Mouse (Mus musculus) CH12.LX (cell line): Measurements from ENCODE around the gene Dapk2. TPM values are rescaled to one million over a fixed set of nuclear protein-coding genes. Genes with fewer than 3 reads are reported as not detected.

Experiments
- DNase-seq: peaks from one replicate; pipeline ENCODE4 v3.0.0-alpha.2; 2013; ENCODE audit errors: extremely low read depth
- H3K27ac ChIP-seq: 2 replicates; pipeline ENCODE4 v1.5.1; 2012; ENCODE audit warnings: low read depth, mild to moderate bottlenecking, control low read depth, moderate library complexity; ENCODE audit not compliant: insufficient read depth
- H3K27me3 ChIP-seq: replicated peaks from 2 replicates; pipeline ENCODE3; 2012; ENCODE audit warnings: inconsistent platforms
- H3K36me3 ChIP-seq, 2 experiments: replicated peaks in 1 of 2; 2 replicates each; pipeline versions ENCODE3 to v1.6.1; 2012; ENCODE audit warnings: inconsistent platforms in 1 of 2, low read length in 1 of 2, mild to moderate bottlenecking in 1 of 2, mixed read lengths in 1 of 2, moderate library complexity in 1 of 2; ENCODE audit not compliant: control insufficient read depth in 1 of 2, insufficient read depth in 1 of 2
- H3K4me1 ChIP-seq, 2 experiments: 2 replicates each; pipeline ENCODE4 v1.6.1; 2012; ENCODE audit warnings: inconsistent platforms in 1 of 2, moderate library complexity in 1 of 2; ENCODE audit not compliant: insufficient read depth in 2 of 2, control insufficient read depth in 1 of 2
- H3K4me2 ChIP-seq: 2 replicates; pipeline ENCODE4 v1.6.1; 2012; ENCODE audit warnings: low read depth, mild to moderate bottlenecking, control low read depth; ENCODE audit not compliant: poor library complexity, insufficient read depth, severe bottlenecking
- H3K4me3 ChIP-seq, 3 experiments: fragments of 150-350 bp in 1 of 3; sonication (generic) in 1 of 3; replicated peaks in 1 of 3; 2 replicates each; pipeline versions ENCODE3 to v1.5.1; 2011 to 2012; ENCODE audit warnings: low read depth in 2 of 3, low read length in 2 of 3, mild to moderate bottlenecking in 2 of 3, moderate library complexity in 2 of 3, control low read depth in 1 of 3, improper control_type of control experiment in 1 of 3, inconsistent platforms in 1 of 3, mixed read lengths in 1 of 3; ENCODE audit not compliant: poor library complexity in 1 of 3
- H3K79me2 ChIP-seq: replicated peaks from 2 replicates; pipeline ENCODE4 v1.6.1; 2012; ENCODE audit warnings: mild to moderate bottlenecking, moderate library complexity; ENCODE audit not compliant: control insufficient read depth, poor library complexity, insufficient read depth, severe bottlenecking; ENCODE audit errors: extremely low read depth
- H3K9ac ChIP-seq: 2 replicates; pipeline ENCODE4 v1.6.1; 2012; ENCODE audit warnings: low read depth, mild to moderate bottlenecking, control low read depth, moderate library complexity; ENCODE audit not compliant: insufficient read depth
- H3K9me3 ChIP-seq: replicated peaks from 2 replicates; pipeline ENCODE3; 2012; ENCODE audit warnings: low read length, inconsistent platforms, mixed read lengths
- BHLHE40 ChIP-seq: IDR thresholded peaks from 2 replicates; pipeline ENCODE4 v1.6.1; 2011; ENCODE audit warnings: mild to moderate bottlenecking, low read depth, low read length, improper control_type of control experiment
- CHD1 ChIP-seq: IDR thresholded peaks from 2 replicates; pipeline ENCODE4 v1.6.1; 2012; ENCODE audit warnings: low read depth, low read length, improper control_type of control experiment, inconsistent platforms
- E2F4 ChIP-seq: IDR thresholded peaks from 2 replicates; pipeline ENCODE4 v1.6.1; 2011; ENCODE audit warnings: low read depth, low read length, improper control_type of control experiment; ENCODE audit not compliant: insufficient replicate concordance
- ELF1 ChIP-seq: IDR thresholded peaks from 2 replicates; pipeline ENCODE4 v1.6.1; 2014; ENCODE audit warnings: low read depth, mild to moderate bottlenecking, inconsistent platforms, low read length, improper control_type of control experiment
- ETS1 ChIP-seq: conservative IDR thresholded peaks from 2 replicates; pipeline ENCODE4 v1.6.1; 2012; ENCODE audit warnings: low read depth, mild to moderate bottlenecking, inconsistent platforms, low read length, improper control_type of control experiment, moderate library complexity
- JUND ChIP-seq: conservative IDR thresholded peaks from 2 replicates; pipeline ENCODE4 v1.6.1; 2011; ENCODE audit warnings: low read depth, low read length, improper control_type of control experiment
- MEF2A ChIP-seq: IDR thresholded peaks from 2 replicates; pipeline ENCODE4 v1.6.1; 2014; ENCODE audit warnings: low read depth, mild to moderate bottlenecking, inconsistent platforms, low read length, improper control_type of control experiment, borderline replicate concordance
- MXI1 ChIP-seq: IDR thresholded peaks from 2 replicates; pipeline ENCODE4 v1.6.1; 2011; ENCODE audit warnings: mild to moderate bottlenecking, low read depth, low read length, improper control_type of control experiment
- MYC ChIP-seq: IDR thresholded peaks from 2 replicates; pipeline ENCODE4 v1.6.1; 2011; ENCODE audit warnings: low read depth, mild to moderate bottlenecking, improper control_type of control experiment, low read length
- NELFE ChIP-seq: IDR thresholded peaks from 2 replicates; pipeline ENCODE4 v1.6.1; 2011; ENCODE audit warnings: low read depth, low read length, improper control_type of control experiment
- NRF1 ChIP-seq: IDR thresholded peaks from 2 replicates; pipeline ENCODE4 v1.6.1; 2014; ENCODE audit warnings: low read depth, mild to moderate bottlenecking, inconsistent platforms, low read length, improper control_type of control experiment, moderate library complexity
- POLR2A ChIP-seq: IDR thresholded peaks from 2 replicates; pipeline ENCODE4 v1.6.1; 2011; ENCODE audit warnings: low read depth, mild to moderate bottlenecking, improper control_type of control experiment, low read length
- SIN3A ChIP-seq: IDR thresholded peaks from 2 replicates; pipeline ENCODE4 v1.6.1; 2012; ENCODE audit warnings: low read length, improper control_type of control experiment, inconsistent platforms
- TCF12 ChIP-seq: IDR thresholded peaks from 2 replicates; pipeline ENCODE4 v1.6.1; 2014; ENCODE audit warnings: low read depth, mild to moderate bottlenecking, inconsistent platforms, low read length, improper control_type of control experiment
- UBTF ChIP-seq: IDR thresholded peaks from 2 replicates; pipeline ENCODE4 v1.6.1; 2012; ENCODE audit warnings: low read depth, mild to moderate bottlenecking, inconsistent platforms, low read length, improper control_type of control experiment, moderate library complexity
- ZNF384 ChIP-seq: IDR thresholded peaks from 2 replicates; pipeline ENCODE4 v1.6.1; 2012; ENCODE audit warnings: low read depth, low read length, improper control_type of control experiment, inconsistent platforms
- dilution Hi-C: fragments of 300-500 bp; cut with MboI; formaldehyde crosslinking; loops from 2 replicates; pipeline ENCODE4 v1.14.3; 2020; ENCODE audit warnings: low sequenced_read_pairs; ENCODE audit not compliant: extremely low pct_unique_long_range_greater_than_20kb, extremely low pct_ligation_motif_present
- in situ Hi-C: fragments of 300-500 bp; cut with MboI; formaldehyde crosslinking; loops from 3 replicates; pipeline ENCODE4 v1.14.3; 2019; ENCODE audit warnings: low sequenced_read_pairs, low pct_ligation_motif_present, low pct_unique_long_range_greater_than_20kb, mixed read lengths
- polyA plus RNA-seq: library from polyadenylated mRNA; unstranded; fragments of >175 nt; gene quantifications from 2 replicates; pipeline ENCODE4 v1.2.1, GENCODE M21; 2012; ENCODE audit warnings: low read depth; ENCODE audit not compliant: insufficient read length
- total RNA-seq, 2 experiments: library from RNA; depleted of rRNA; stranded (reverse); fragments of 300-350 nt in 1 of 2; fragments of >200 nt in 1 of 2; gene quantifications; 2 replicates each; pipeline ENCODE4 v1.2.3; 2012 to 2014

The Dapk2 gene
- total and polyA plus RNA-seq, 3 experiments = 25.2 to 60.3 (median 39.0) TPM

DNA sequence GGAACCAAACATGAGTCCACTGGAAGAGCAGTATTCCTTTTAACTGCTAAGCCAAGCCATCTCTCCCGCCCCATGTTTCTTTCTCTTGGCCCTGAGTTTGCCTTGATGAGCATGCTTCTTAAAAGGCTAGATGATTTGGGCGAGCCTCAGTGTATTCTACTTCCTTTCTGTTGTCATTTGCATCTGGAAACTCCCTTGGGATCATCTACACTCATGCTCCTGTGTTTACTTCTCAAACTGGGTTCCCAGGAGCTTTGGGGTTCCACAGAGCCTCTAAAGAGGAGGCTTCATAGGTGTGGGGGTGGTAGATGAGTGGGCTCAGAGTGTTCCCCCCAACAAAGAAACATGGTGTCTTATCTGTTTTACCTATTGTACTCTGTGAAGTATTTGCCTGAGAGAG lies 54.1 kb downstream of the Dapk2 start:
- Histone ChIP-seq H3K4me3 (no peak overlapping the region), H3K27ac (peak overlapping the region; percentile 57), H3K4me1 (peaks cover 21 to 88% of the 10 kb centered on the region in 2 experiments), H3K79me2 (no peaks in the 10 kb centered on the region), H3K36me3 (peaks cover 0 to 13% of the 10 kb centered on the region in 2 experiments), H3K4me2 (peak overlapping the region; percentile 46), H3K9me3 (no peaks in the 10 kb centered on the region), H3K27me3 (no peaks in the 10 kb centered on the region), H3K9ac (0 out of 2 replicates have a peak overlapping the region, but pooled peaks have one; percentile 10)
- in situ Hi-C loops = no loop called here
- TF ChIP-seq TCF12 = peak; percentile 10; the same call in 1 of the 2 replicates
- 0 out of 2 replicates have a peak, but pooled peaks have one; percentile 25 for TF ChIP-seq SIN3A
- TF ChIP-seq POLR2A = no peak
- TF ChIP-seq ZNF384 = no peak
- no peak for TF ChIP-seq ELF1
- peak; percentile 43; the same call in 1 of the 2 replicates for TF ChIP-seq BHLHE40
- peak; percentile 57; the same call in 1 of the 2 replicates for TF ChIP-seq MYC
- TF ChIP-seq UBTF = no peak
- TF ChIP-seq JUND = no peak
- 0 out of 2 replicates have a peak, but pooled peaks have one; percentile 12 for TF ChIP-seq NELFE
- TF ChIP-seq MXI1 = no peak
- TF ChIP-seq ETS1 = peak; percentile 50; the same call in 1 of the 2 replicates
- TF ChIP-seq MEF2A = peak; percentile 41; the same call in 1 of the 2 replicates
- TF ChIP-seq NRF1 = no peak
- DNase-seq = peak; percentile 78
- dilution Hi-C loops = no loop called here

DNA sequence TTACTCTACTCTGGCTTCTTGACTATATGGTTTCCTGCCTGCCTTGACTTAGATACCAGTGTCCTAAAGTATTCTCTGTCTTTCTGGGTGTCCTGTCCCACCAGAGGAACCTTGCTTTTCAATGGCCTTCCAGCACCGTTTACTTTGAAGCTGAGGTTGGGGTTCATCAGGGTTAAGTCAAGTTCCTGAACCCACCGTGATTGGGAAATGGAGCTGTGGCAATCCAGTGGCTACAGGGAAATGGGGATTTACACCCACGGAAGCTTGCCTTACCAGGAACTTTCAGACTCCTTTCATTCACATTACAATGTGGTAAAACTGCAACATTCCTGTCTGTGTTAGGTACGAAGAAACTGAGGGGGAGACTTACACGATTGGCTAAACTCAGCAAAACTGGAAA lies 54.8 kb downstream of the Dapk2 start:
- dilution Hi-C loops (no loop called here), in situ Hi-C loops (no loop called here)
- Histone ChIP-seq H3K27me3 (no peaks in the 10 kb centered on the region), H3K4me2 (0 out of 2 replicates have a peak overlapping the region, but pooled peaks have one; percentile 46), H3K79me2 (no peaks in the 10 kb centered on the region), H3K9me3 (no peaks in the 10 kb centered on the region), H3K27ac (peak overlapping the region; percentile 57), H3K4me3 (no peak overlapping the region), H3K4me1 (peaks cover 21 to 90% of the 10 kb centered on the region in 2 experiments), H3K9ac (no peak overlapping the region), H3K36me3 (peaks cover 0 to 7% of the 10 kb centered on the region in 2 experiments)
- TF ChIP-seq JUND (no peak), NELFE (no peak), CHD1 (no peak), E2F4 (no peak)
- no peak for DNase-seq
